Mouse (Mus musculus) CH12.LX (cell line): ENCODE measurements around the gene Prrg1.

Source experiments
- CHD2 ChIP-seq: IDR thresholded peaks from 2 replicates; pipeline ENCODE4 v1.6.1; 2011; ENCODE audit warnings: low read length, improper control_type of control experiment
- CTCF ChIP-seq, 2 experiments: IDR thresholded peaks in 1 of 2; conservative IDR thresholded peaks in 1 of 2; 2 replicates each; pipeline ENCODE4 v1.5.1; 2011 to 2012; ENCODE audit warnings: low read depth in 2 of 2, low read length in 2 of 2, improper control_type of control experiment in 1 of 2, inconsistent platforms in 1 of 2, mild to moderate bottlenecking in 1 of 2, moderate library complexity in 1 of 2
- EP300 ChIP-seq: IDR thresholded peaks from 2 replicates; pipeline ENCODE4 v1.6.1; 2011; ENCODE audit warnings: low read length, improper control_type of control experiment
- HCFC1 ChIP-seq: IDR thresholded peaks from 2 replicates; pipeline ENCODE4 v1.6.1; 2012; ENCODE audit warnings: low read depth, mild to moderate bottlenecking, inconsistent platforms, low read length, improper control_type of control experiment
- JUN ChIP-seq: IDR thresholded peaks from 2 replicates; pipeline ENCODE4 v1.6.1; 2011; ENCODE audit warnings: low read depth, mild to moderate bottlenecking, low read length, improper control_type of control experiment, moderate library complexity; ENCODE audit not compliant: insufficient read depth
- MAFK ChIP-seq: IDR thresholded peaks from 2 replicates; pipeline ENCODE4 v1.6.1; 2011; ENCODE audit warnings: low read length, improper control_type of control experiment; ENCODE audit not compliant: insufficient replicate concordance
- MAZ ChIP-seq: IDR thresholded peaks from 2 replicates; pipeline ENCODE4 v1.6.1; 2012; ENCODE audit warnings: low read depth, mild to moderate bottlenecking, inconsistent platforms, low read length, improper control_type of control experiment, moderate library complexity
- NELFE ChIP-seq: IDR thresholded peaks from 2 replicates; pipeline ENCODE4 v1.6.1; 2011; ENCODE audit warnings: low read depth, low read length, improper control_type of control experiment
- POLR2A ChIP-seq: IDR thresholded peaks from 2 replicates; pipeline ENCODE4 v1.6.1; 2011; ENCODE audit warnings: low read depth, mild to moderate bottlenecking, improper control_type of control experiment, low read length
- RAD21 ChIP-seq: IDR thresholded peaks from 2 replicates; pipeline ENCODE4 v1.6.1; 2011; ENCODE audit warnings: low read depth, mild to moderate bottlenecking, low read length, improper control_type of control experiment, moderate library complexity
- RCOR1 ChIP-seq: conservative IDR thresholded peaks from 2 replicates; pipeline ENCODE4 v1.6.1; 2012; ENCODE audit warnings: low read depth, mild to moderate bottlenecking, inconsistent platforms, low read length, improper control_type of control experiment
- TBP ChIP-seq: conservative IDR thresholded peaks from 2 replicates; pipeline ENCODE4 v1.6.1; 2011; ENCODE audit warnings: low read depth, low read length, improper control_type of control experiment
- TCF12 ChIP-seq: IDR thresholded peaks from 2 replicates; pipeline ENCODE4 v1.6.1; 2014; ENCODE audit warnings: low read depth, mild to moderate bottlenecking, inconsistent platforms, low read length, improper control_type of control experiment
- ZNF384 ChIP-seq: IDR thresholded peaks from 2 replicates; pipeline ENCODE4 v1.6.1; 2012; ENCODE audit warnings: low read depth, low read length, improper control_type of control experiment, inconsistent platforms

DNA sequence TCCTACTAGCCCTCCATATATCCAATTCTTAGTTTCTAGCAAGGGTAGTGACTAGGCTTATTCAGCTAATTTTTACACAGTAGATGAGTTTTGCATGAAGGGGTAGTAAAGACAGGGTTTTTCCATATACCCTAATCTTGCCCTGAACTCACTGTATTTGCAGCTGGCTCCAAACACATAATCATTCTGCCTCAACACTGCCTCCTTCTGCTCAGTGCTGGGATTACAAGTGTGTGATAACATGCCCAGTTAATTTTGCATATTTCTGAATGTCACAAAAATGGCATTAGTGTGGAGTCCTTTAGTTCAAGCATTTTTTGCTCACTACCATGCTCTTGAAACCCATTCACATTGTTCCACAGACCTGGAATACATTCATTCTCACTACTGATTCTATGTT, 44.0 kb downstream of the Prrg1 start:
- TF ChIP-seq TCF12, result no peak
- TF ChIP-seq CTCF (conservative IDR thresholded peaks at IDR 0.05 in 1 of 2, IDR thresholded peaks at IDR 0.05 in 1 of 2; ENCODE audit: low read depth in 2 of 2, low read length in 2 of 2), result no peak
- TF ChIP-seq RCOR1, result no peak
- TF ChIP-seq POLR2A, result no peak
- TF ChIP-seq MAFK, result no peak
- TF ChIP-seq EP300, result no peak
- no peak for TF ChIP-seq CHD2
- TF ChIP-seq ZNF384, result no peak
- TF ChIP-seq JUN, result no peak
- TF ChIP-seq RAD21, result no peak
- TF ChIP-seq MAZ, result no peak
- no peak for TF ChIP-seq HCFC1
- TF ChIP-seq NELFE, result no peak
- no peak for TF ChIP-seq TBP
